Mouse (Mus musculus) ES-Bruce4 (cell line): ENCODE measurements around the gene Lmo7. TPM values are rescaled to one million over a fixed set of nuclear protein-coding genes. Genes with fewer than 3 reads are reported as not detected.

Source experiments
- H3K27ac ChIP-seq: 2 replicates; pipeline ENCODE4 v1.5.1; 2012; ENCODE audit warnings: low read length, inconsistent platforms; ENCODE audit not compliant: insufficient read depth
- H3K27me3 ChIP-seq: 2 replicates; pipeline ENCODE4 v1.6.1; 2012; ENCODE audit warnings: mild to moderate bottlenecking, low read length, inconsistent platforms; ENCODE audit not compliant: control insufficient read depth, poor library complexity, insufficient read depth, severe bottlenecking
- H3K36me3 ChIP-seq: 2 replicates; pipeline ENCODE4 v1.6.1; 2012; ENCODE audit warnings: inconsistent platforms, mild to moderate bottlenecking, low read length, moderate library complexity; ENCODE audit not compliant: control insufficient read depth, poor library complexity, insufficient read depth, severe bottlenecking
- H3K4me1 ChIP-seq: one replicate; pipeline ENCODE4 v1.8.1; 2011; ENCODE audit warnings: low read length; ENCODE audit not compliant: control insufficient read depth, insufficient read depth
- H3K4me3 ChIP-seq: 2 replicates; pipeline ENCODE4 v1.5.1; 2011; ENCODE audit warnings: low read depth, mild to moderate bottlenecking, low read length
- H3K9ac ChIP-seq: 2 replicates; pipeline ENCODE4 v1.6.1; 2012; ENCODE audit warnings: low read depth, mild to moderate bottlenecking, inconsistent platforms; ENCODE audit not compliant: poor library complexity, severe bottlenecking
- H3K9me3 ChIP-seq: replicated peaks from 2 replicates; pipeline ENCODE4 v1.6.1; 2012; ENCODE audit warnings: mild to moderate bottlenecking, low read length, inconsistent platforms; ENCODE audit not compliant: control insufficient read depth, poor library complexity, insufficient read depth, severe bottlenecking
- CTCF ChIP-seq: IDR thresholded peaks from one replicate; pipeline ENCODE4 v1.8.1; 2011; ENCODE audit warnings: low read depth, low read length
- EP300 ChIP-seq: IDR thresholded peaks from 2 replicates; pipeline ENCODE4 v1.6.1; 2011; ENCODE audit warnings: low read depth, low read length; ENCODE audit not compliant: insufficient read depth
- POLR2A ChIP-seq: IDR thresholded peaks from one replicate; pipeline ENCODE4 v1.8.1; 2011; ENCODE audit warnings: low read length; ENCODE audit not compliant: insufficient read depth
- polyA plus RNA-seq: library from polyadenylated mRNA; stranded (reverse); fragments of >200 nt; gene quantifications from 2 replicates; pipeline ENCODE4 v1.2.4, GENCODE M21; 2011; ENCODE audit warnings: low read depth; ENCODE audit not compliant: missing spikeins, insufficient read depth, insufficient read length

The Lmo7 gene
- polyA plus RNA-seq, 1 experiment, result 28.2 TPM

DNA sequence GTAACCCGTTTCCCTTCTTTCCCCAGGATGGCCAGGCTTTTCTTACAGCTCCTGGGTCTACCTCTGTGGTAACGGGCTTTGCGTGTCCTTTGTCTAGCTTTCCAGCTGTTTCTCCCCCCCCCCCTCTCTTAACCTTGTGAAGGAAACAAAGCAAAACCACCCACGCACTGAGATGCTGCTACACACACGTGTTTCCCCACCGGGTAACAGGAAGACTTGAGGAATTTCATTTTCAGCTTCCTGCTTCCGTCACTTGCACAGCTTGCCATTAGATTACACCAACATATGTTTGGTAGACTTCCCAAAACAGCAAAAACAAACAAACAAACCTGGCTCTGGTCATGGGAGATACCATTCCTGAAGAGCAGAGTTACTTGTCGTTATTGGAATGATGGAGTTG, 186.1 kb downstream of the Lmo7 start:
- Histone ChIP-seq H3K27ac (no peak overlapping the region), H3K36me3 (no peaks in the 10 kb centered on the region), H3K4me3 (no peak overlapping the region), H3K9me3 (no peaks in the 10 kb centered on the region), H3K27me3 (no peaks in the 10 kb centered on the region), H3K9ac (no peak overlapping the region), H3K4me1 (no peaks in the 10 kb centered on the region)
- TF ChIP-seq EP300, result no peak
- no peak for TF ChIP-seq CTCF
- TF ChIP-seq POLR2A, result no peak

DNA sequence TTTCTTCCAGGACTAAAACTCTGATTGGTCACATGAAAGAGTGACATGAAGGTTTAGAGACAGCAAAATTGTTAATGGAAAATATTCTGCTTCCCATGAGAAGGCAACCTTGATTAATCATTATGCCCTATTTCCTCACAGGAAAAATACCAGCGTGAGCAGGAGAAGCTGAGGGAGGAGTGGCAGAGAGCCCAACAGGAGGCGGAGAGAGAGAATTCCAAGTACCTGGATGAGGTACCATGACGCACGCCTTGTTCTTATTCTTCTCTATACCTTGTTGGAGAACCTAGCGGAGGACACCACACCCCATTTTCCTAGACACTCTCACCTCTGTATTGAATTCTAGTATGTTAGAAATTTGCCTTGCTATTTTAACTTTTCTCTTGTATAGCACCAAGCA, 188.7 kb downstream of the Lmo7 start:
- H3K4me1 ChIP-seq, result no peaks in the 10 kb centered on the region
- no peaks in the 10 kb centered on the region for H3K36me3 ChIP-seq
- H3K27me3 ChIP-seq, result no peaks in the 10 kb centered on the region
- no peak overlapping the region for H3K9ac ChIP-seq
- TF ChIP-seq EP300 (no peak), CTCF (no peak), POLR2A (no peak)
- H3K9me3 ChIP-seq, result no peaks in the 10 kb centered on the region
- no peak overlapping the region for H3K27ac ChIP-seq
- no peak overlapping the region for H3K4me3 ChIP-seq

- Histone ChIP-seq H3K4me1 (no peaks in the 10 kb centered on the region), H3K27me3 (no peaks in the 10 kb centered on the region), H3K27ac (no peak overlapping the region), H3K9ac (no peak overlapping the region), H3K36me3 (no peaks in the 10 kb centered on the region), H3K4me3 (no peak overlapping the region), H3K9me3 (no peaks in the 10 kb centered on the region)
- TF ChIP-seq POLR2A (no peak), EP300 (no peak), CTCF (no peak)
Observed at GRCm38 (mm10) chr14:101927646-101928244, 198.0 kb downstream of the Lmo7 start.

DNA sequence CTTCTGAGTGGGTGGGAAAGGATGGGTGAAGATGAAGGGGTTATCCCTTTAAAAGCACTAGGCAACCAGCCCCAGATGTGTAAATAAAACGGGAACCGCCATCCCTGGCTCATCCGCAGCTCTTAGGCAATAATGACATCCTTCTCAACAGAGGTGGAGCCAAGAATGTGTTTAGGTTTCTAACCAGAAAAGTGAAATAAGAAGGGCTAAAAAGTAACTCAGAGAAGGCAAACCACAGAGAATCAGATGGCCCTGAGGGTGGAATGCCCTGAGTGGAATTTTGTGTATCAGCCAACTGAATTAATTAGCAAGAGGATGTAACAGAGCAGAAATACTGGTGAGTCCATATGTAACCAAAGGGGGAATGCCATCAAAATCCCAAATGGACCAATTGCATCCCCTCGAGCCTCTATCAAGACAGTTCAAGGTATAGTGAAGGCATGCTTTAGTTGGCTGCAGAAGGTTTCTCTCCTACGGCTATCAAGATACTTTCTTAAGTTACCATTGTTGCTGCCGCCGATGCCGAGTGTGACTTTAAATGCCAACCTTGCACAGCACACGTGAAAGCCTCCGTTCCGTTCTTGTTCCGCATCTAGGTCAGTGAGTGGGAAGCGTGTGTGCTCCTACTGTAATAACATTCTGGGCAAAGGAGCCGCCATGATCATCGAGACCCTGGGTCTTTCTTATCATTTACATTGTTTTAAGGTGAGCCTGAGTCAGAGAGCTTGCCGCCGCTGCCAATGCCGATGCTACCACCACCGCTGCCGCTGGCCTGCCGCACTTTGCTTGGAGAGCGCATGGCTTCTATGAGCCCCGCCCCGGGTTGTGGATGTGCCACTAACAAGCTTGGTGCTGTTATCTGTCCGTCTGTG, 201.1 kb downstream of the Lmo7 start:
- Histone ChIP-seq H3K27ac (no peak overlapping the region), H3K27me3 (no peaks in the 10 kb centered on the region; the same call in 1 of the 2 replicates), H3K36me3 (no peaks in the 10 kb centered on the region), H3K4me1 (no peaks in the 10 kb centered on the region), H3K4me3 (peak overlapping the region; percentile 39), H3K9me3 (no peaks in the 10 kb centered on the region), H3K9ac (no peak overlapping the region)
- no peak for TF ChIP-seq EP300
- no peak for TF ChIP-seq CTCF
- TF ChIP-seq POLR2A, result no peak

DNA sequence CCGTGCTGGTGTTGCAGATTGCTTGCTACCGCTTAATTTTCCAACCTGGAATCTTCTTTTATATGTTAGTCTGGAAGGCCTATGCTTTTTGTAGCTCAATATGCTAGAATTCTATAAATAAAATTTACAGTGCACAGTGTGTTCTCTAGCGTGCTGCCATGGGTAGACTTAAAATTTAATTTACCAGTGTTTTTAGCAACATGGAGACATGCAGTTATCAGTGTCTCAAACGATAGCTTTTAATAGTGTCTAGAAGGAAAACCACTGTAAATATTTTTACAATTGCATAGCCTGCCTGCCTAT, 201.6 kb downstream of the Lmo7 start:
- Histone ChIP-seq H3K4me1 (no peaks in the 10 kb centered on the region), H3K27me3 (no peaks in the 10 kb centered on the region; the same call in 1 of the 2 replicates), H3K9me3 (no peaks in the 10 kb centered on the region), H3K9ac (no peak overlapping the region), H3K27ac (no peak overlapping the region), H3K36me3 (no peaks in the 10 kb centered on the region), H3K4me3 (peak overlapping the region; percentile 39; the same call in 1 of the 2 replicates)
- no peak for TF ChIP-seq EP300
- no peak for TF ChIP-seq CTCF
- TF ChIP-seq POLR2A, result no peak

GRCm38 (mm10) chr14:101933551-101933950, 203.8 kb downstream of the Lmo7 start:
- no peaks in the 10 kb centered on the region for H3K36me3 ChIP-seq
- no peak overlapping the region for H3K9ac ChIP-seq
- H3K4me1 ChIP-seq, result no peaks in the 10 kb centered on the region
- H3K9me3 ChIP-seq, result no peaks in the 10 kb centered on the region
- no peaks in the 10 kb centered on the region; the same call in 1 of the 2 replicates for H3K27me3 ChIP-seq
- no peak overlapping the region for H3K4me3 ChIP-seq
- no peak overlapping the region for H3K27ac ChIP-seq
- TF ChIP-seq POLR2A (no peak), EP300 (no peak), CTCF (no peak)
